Mouse (Mus musculus) cortical plate, adult 2 months (tissue): ENCODE data around the gene Zcchc24. TPM values are rescaled to one million over a fixed set of nuclear protein-coding genes. Genes with fewer than 3 reads are reported as not detected.

Experiments
- H3K27ac ChIP-seq: fragments of 200-500 bp; 2 replicates; pipeline ENCODE4 v1.5.1; 2012; ENCODE audit warnings: low read length, control low read depth, inconsistent platforms; ENCODE audit not compliant: insufficient read depth
- H3K4me1 ChIP-seq: fragments of 200-500 bp; 2 replicates; pipeline ENCODE4 v1.6.1; 2011; ENCODE audit warnings: low read length; ENCODE audit not compliant: control insufficient read depth, insufficient read depth
- H3K4me3 ChIP-seq: fragments of 200-500 bp; 2 replicates; pipeline ENCODE4 v1.5.1; 2011; ENCODE audit warnings: mild to moderate bottlenecking, low read length, control low read depth; ENCODE audit not compliant: insufficient read depth
- CTCF ChIP-seq: fragments of 200-500 bp; IDR thresholded peaks from 2 replicates; pipeline ENCODE4 v1.5.1; 2011; ENCODE audit warnings: mild to moderate bottlenecking, control low read depth, low read length; ENCODE audit not compliant: insufficient read depth; ENCODE audit errors: extremely low read depth
- POLR2A ChIP-seq: fragments of 200-500 bp; IDR thresholded peaks from 2 replicates; pipeline ENCODE4 v1.6.1; 2011; ENCODE audit warnings: mild to moderate bottlenecking, low read length, control low read depth; ENCODE audit not compliant: insufficient read depth; ENCODE audit errors: extremely low read depth
- polyA plus RNA-seq: library from polyadenylated mRNA; depleted of rRNA; stranded (reverse); fragments of >200 nt; gene quantifications from 2 replicates; pipeline ENCODE4 v1.2.3, GENCODE M21; 2012

Gene Zcchc24
- polyA plus RNA-seq, 1 experiment, result 52.1 TPM

DNA sequence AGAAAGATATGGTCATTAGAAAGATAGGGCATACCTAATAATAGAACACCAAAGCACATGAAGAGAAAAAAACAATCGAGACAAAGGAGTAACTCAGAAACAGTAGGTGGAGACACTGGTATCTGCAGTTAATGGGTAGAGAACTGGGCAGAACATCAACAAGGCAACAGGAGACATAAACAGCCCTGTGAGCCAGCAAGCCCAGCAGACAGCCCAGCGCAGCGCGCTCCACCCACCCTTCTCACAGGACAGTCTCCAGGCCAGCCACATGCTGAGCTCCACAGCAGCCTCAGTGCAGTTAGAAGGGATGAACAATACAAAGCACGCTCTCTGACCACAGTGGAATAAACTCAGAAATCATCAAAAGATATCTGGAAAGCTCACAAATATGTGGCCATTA is 15.8 kb downstream of the Zcchc24 start:
- no peaks in the 10 kb centered on the region for H3K4me1 ChIP-seq
- no peak for TF ChIP-seq POLR2A
- no peak for TF ChIP-seq CTCF
- no peak overlapping the region for H3K4me3 ChIP-seq
- no peak overlapping the region for H3K27ac ChIP-seq

DNA sequence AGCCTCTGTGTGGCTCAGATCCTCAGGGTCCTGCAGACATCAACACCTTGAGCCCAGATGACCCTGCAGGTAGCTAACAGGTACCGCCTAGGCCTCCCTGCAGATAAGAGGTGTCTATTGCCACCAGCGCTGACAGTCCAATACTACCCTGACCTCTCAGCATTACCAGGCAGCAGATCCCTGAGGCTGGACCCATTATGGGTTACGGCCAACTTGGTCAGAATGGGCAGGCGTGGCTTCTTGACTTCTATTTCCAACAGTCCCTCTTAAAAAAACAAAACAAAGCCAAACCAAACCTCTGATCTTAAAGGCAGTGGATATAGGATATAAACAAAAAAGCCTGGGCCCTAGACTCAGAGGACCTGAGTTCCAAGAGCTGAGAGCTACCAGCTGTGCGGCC is 17.8 kb downstream of the Zcchc24 start:
- no peak overlapping the region for H3K27ac ChIP-seq
- H3K4me3 ChIP-seq, result no peak overlapping the region
- TF ChIP-seq POLR2A (no peak), CTCF (no peak)
- no peaks in the 10 kb centered on the region for H3K4me1 ChIP-seq

DNA sequence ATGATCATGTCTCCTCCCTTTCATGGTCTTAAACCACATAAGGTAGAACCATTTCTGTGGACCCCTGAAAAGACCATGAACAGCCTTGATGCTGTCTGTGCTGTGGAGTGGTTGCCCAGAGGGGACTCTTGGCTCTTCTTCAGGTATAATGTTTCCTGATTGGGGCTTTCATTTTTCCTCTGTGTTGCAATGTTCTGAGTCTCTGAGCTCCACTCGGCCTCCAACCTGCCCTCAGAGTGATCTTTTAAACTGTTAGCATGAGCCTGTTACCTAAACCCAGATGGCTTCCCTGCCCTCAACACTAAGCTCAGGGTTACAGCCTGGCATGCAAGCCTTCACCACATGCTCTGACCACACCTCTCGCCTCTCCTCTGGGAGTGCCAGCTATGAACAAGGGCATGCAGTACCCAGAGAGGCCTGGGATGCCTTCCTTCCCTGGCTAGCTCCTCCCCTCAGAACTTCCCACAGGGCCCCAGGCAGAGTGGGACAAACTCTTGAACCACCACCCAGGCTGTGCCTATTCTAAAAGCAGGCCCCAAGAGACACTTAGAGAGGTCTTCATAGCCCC is 18.3 kb downstream of the Zcchc24 start:
- no peak overlapping the region for H3K27ac ChIP-seq
- H3K4me1 ChIP-seq, result no peaks in the 10 kb centered on the region; the same call in 1 of the 2 replicates
- H3K4me3 ChIP-seq, result no peak overlapping the region
- no peak for TF ChIP-seq CTCF
- TF ChIP-seq POLR2A, result no peak

DNA sequence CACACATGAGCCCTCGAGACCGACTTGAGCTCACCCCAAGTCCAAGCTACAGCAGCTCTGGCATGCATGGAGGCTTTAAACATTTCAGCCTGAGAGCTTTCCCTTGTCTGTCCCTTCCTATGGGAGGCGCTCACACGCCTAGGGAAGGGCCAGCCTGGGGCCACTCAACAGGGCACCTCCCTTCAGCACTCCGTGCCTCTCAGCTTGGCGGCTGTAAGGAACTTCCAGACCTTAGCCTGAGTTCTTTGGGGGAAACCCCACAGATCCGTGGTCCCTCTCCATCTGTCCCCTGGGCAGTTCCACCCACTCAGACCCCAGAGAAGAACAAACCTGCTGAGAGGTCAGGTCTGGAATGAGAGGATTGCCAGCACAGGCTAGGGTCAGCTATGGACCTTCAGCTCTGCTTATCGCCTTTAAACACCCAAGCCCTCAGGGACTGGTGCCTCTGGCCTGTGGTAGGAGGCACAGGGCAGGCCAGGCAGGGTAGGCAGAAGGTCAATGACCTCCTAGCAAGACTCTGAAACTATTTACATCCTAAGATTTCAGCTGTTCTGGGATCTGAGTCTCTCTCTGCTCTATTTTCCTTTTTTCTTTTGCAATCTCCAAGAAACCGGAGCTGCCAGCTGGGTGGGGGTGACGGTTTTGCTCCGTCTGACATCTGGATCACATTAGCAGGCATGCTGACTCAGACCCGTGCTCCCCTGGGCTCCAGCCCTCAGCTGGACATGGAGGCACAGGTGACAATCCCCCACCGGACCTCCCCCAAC is 19.5 kb downstream of the Zcchc24 start:
- no peak for TF ChIP-seq CTCF
- TF ChIP-seq POLR2A, result no peak

DNA sequence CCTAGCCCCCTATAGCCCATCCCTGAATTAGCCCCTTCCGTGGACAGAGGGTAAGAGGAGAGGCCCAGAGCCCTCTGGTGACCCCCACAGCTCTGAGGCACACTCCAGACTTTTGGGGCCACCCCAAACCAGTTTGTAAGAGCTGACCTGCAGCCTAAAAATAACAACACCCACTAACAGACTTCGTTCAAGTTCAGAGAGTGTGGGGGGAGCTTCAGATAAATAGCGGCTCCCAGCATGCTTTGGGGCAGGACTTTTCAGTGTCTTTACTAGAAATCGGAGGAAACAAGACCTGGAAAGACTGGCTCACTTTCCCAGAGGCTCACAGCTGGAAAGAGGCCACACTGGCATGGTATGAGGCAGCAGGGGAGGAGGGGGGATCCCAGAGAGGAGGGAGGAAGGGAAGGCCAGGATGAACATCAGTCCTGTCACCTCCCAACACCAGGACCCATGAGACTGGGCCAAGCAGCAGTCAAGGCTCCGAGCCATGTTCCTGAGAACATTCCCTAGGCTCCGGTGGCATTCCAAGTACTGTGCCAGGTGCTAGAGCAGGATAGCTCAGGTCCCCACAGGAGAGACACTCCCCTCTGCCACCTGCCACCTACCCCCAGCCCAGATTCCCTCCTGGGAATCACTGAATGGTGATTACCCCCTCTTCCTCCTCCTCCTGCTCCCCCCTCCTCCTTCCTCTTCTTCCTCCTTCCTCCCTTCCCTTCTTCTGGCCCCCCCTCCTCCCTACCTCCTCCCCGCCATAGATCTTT is 20.7 kb downstream of the Zcchc24 start:
- TF ChIP-seq POLR2A (no peak), CTCF (no peak)
- H3K4me1 ChIP-seq, result no peaks in the 10 kb centered on the region; the same call in 1 of the 2 replicates
- H3K27ac ChIP-seq, result no peak overlapping the region
- H3K4me3 ChIP-seq, result no peak overlapping the region

More for the DNA sequence above, 19.5 kb downstream of the Zcchc24 start:
- 0 out of 2 replicates have a peak overlapping the region, but pooled peaks have one; percentile 16 for H3K27ac ChIP-seq
- no peaks in the 10 kb centered on the region; the same call in 1 of the 2 replicates for H3K4me1 ChIP-seq
- no peak overlapping the region for H3K4me3 ChIP-seq

DNA sequence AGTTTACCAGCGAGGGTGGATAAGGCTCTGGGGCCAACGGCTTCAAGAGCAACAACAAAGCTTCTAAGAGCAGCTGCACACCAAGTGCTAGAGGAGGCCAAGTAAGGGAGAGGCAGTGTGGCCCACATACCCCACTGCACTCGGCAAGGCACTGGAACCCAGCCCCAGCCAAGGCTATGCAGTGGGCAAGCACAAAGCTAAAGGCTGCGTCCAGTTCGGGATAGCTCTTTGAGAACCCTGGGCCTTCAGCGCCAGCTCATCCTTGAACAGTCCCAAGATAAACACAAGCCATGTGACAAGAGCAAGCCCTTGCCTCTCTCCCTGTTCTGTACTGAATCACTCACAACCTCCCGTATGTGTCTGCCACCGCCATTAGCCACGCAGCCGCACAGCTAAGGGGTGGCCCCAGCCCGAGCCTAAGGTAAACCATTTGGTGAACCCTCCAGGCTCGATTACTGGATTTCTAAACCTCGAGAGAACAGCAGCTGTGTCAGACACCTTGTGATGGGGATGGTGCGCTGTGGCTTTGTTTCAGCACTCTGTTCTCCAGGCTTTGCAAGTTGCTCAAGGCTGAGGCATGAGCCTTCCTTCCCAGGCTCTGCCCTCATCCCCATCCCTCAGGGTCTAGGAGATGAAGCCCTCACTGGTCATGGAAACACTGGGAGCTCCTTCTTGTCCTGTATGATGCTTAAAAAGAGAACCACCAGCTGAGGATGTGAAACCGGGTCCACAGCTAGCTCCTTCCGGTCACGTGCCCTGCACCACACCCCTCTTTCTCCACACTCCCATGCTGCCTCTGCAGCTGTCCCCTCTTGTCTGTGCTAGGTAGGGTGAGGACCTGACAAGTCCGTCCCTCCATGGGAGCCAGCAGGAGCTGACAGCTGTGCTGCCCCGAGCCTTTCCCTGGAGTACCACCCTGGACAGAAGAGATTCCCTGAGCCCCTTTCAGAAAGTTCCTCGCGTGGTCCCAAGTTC is 21.6 kb downstream of the Zcchc24 start:
- Histone ChIP-seq H3K4me3 (no peak overlapping the region), H3K27ac (no peak overlapping the region), H3K4me1 (no peaks in the 10 kb centered on the region; the same call in 1 of the 2 replicates)
- no peak for TF ChIP-seq CTCF
- no peak for TF ChIP-seq POLR2A

DNA sequence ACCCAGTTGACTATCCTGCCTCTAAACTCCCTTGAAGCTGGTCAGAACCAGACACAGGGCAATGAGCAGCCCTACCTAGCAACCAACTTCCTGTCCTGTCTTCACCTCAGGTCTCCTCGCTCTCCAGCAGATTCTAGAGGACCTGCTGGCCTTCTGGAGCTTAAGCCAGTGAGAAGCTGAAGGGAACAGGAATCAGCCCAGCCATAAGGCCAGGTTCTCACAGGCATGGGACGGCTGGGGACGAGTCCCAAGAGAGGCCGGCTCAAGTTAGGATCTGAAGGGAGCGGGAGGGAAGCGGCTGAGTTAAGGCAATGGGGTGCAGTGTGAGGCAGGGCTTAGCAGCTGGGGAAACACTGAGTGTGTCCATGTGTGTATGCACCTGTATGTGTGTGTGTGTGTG is 22.5 kb downstream of the Zcchc24 start:
- TF ChIP-seq CTCF (no peak), POLR2A (no peak)
- H3K27ac ChIP-seq, result no peak overlapping the region
- H3K4me3 ChIP-seq, result no peak overlapping the region
- no peaks in the 10 kb centered on the region; the same call in 1 of the 2 replicates for H3K4me1 ChIP-seq

DNA sequence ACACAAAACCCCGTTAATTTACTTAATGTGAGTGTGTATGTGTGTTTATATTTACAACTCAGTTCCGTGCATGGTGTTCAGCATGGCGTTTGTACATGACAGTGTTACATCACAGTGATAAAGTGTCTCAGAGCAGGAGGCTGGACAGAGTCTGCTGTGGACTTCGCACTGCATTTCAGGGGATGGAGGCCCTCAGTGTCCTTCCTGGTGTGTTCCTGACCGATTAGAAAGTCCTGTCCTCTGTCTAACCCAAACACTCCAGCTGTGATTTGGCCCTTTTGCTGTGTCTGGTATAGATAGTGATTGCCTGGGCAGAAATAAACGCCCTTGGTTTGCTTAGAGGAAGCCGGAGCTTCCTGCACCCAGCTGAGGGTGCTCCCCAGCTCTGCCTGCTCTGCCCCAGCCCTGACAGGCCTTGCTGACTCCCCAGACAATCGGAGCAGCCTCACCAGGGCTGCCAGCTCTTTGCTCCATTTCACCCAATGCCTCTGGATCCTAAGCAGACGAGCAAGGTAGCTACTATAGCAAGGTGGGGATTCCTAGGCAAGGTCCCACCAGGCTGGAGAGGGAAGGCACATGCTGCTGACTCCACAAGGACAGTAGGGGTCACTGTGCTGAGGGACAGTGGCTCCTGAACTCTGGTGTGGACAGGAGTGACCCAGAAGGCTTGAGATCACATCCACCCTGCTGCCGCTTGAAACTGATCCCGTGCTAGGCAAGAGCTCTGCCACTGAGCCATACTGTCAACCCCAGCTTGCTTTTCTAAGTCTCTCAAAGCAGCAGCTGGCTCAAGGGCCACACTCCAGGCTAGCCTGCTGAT is 23.3 kb downstream of the Zcchc24 start:
- Histone ChIP-seq H3K4me3 (no peak overlapping the region), H3K4me1 (no peaks in the 10 kb centered on the region; the same call in 1 of the 2 replicates), H3K27ac (peak overlapping the region; percentile 49)
- TF ChIP-seq CTCF, result 0 out of 2 replicates have a peak, but pooled peaks have one; percentile 2
- TF ChIP-seq POLR2A, result no peak
